Comparison of ENCODE assay signal across 16 mouse cellular contexts in the genomic region with DNA sequence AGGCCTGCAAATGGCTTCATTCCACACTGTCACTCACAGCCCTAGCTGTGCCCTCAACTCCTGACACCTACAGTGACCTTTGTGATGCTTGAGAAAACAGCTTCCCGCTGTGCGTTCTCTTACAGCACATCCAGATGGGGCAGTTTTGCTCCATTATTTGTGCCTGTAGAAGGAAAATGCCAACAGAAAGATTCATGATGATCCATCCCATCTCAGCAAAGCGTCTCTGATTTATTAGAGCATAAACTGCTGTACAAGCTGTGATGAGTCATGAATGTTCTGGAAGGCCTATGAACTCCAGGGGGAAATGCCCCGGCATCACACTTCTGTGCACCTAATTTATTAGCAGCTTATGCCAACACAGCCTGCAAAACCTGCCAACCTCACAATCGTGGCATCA.
DNase-seq lines count a peak whose midpoint lies in the region; ATAC-seq and TF ChIP-seq lines count a peak whose summit lies in the region.
"Had no signal": no experiment of that assay in that cellular context is flagged by ENCODE, and none has a peak within 500 bp of the region (broad histone marks: within the 10 kb centered on the region; RNA-seq: fewer than 3 reads in every experiment).

No protein-coding gene starts in this region.

- H3K4me3 ChIP-seq in embryonic facial prominence, embryonic 10.5 days, result no peak overlapping the region
- no peak overlapping the region for H3K4me3 ChIP-seq in heart, adult 2 months
- H3K4me3 ChIP-seq: embryonic facial prominence, embryonic 13.5 days; forebrain, embryonic 15.5 days; limb, embryonic 10.5 days had no signal

- H3K9me3 ChIP-seq in embryonic facial prominence, embryonic 10.5 days, result no peaks in the 10 kb centered on the region
- H3K9me3 ChIP-seq: embryonic facial prominence, embryonic 13.5 days; forebrain, embryonic 15.5 days; limb, embryonic 10.5 days had no signal

- peaks cover 30% of the 10 kb centered on the region for H3K4me1 ChIP-seq in embryonic facial prominence, embryonic 10.5 days
- H3K4me1 ChIP-seq in heart, adult 2 months (ENCODE audit: control insufficient read depth, insufficient read depth, low read length), result no peaks in the 10 kb centered on the region
- H3K4me1 ChIP-seq: forebrain, embryonic 15.5 days had no signal

- no peak for TF ChIP-seq EP300 in heart, adult 2 months (IDR thresholded peaks at IDR 0.05; ENCODE audit: insufficient read depth, low read depth, low read length)

- intact Hi-C loops in heart, adult 2 months (cut with DNase I), result no loop called here

- TF ChIP-seq CTCF in heart, adult 2 months (IDR thresholded peaks at IDR 0.05), result no peak

- TF ChIP-seq POLR2A in heart, adult 2 months (IDR thresholded peaks at IDR 0.05; ENCODE audit: insufficient read depth, low read depth, low read length), result no peak

- DNase-seq in cerebellum, adult 9-10 months, result peak; percentile 17
- DNase-seq in cerebellum, postnatal 4 days (ENCODE audit: low spot score in 2 of 2), result no peak
- DNase-seq in 3T3-L1 (ENCODE audit: low read depth, low spot score), result peak; percentile 44
- DNase-seq in adrenal gland, postnatal 36 days, result peak; percentile 28 to 34
- DNase-seq in embryonic facial prominence, embryonic 10.5 days (ENCODE audit: low spot score), result peak; percentile 13
- no peak for DNase-seq in heart, postnatal 4 days
- DNase-seq in heart, adult 2 months, result no peak
- DNase-seq: gastrocnemius, postnatal 36 days; kidney, adult 8-10 months; right cerebral cortex, postnatal 25 days; thymus, postnatal 4 days had no signal

- H3K27me3 ChIP-seq in embryonic facial prominence, embryonic 10.5 days (replicated peaks; ENCODE audit: low read depth, poor library complexity, severe bottlenecking), result no peaks in the 10 kb centered on the region
- no peaks in the 10 kb centered on the region for H3K27me3 ChIP-seq in heart, adult 2 months (ENCODE audit: control insufficient read depth, insufficient read depth, low read length)
- H3K27me3 ChIP-seq: embryonic facial prominence, embryonic 13.5 days; forebrain, embryonic 15.5 days had no signal

- 47% methylated on average over 5 of the region's 5 CpGs for WGBS in embryonic facial prominence, embryonic 10.5 days
- 49% methylated on average over 5 of the region's 5 CpGs for WGBS in heart, adult 2 months

- H3K9ac ChIP-seq in heart, adult 2 months (ENCODE audit: low read depth, low read length), result no peak overlapping the region
- H3K9ac ChIP-seq: embryonic facial prominence, embryonic 13.5 days; forebrain, embryonic 15.5 days had no signal

- H3K36me3 ChIP-seq in embryonic facial prominence, embryonic 10.5 days (replicated peaks), result no peaks in the 10 kb centered on the region
- H3K36me3 ChIP-seq in heart, adult 2 months (ENCODE audit: control insufficient read depth, insufficient read depth, low read length), result no peaks in the 10 kb centered on the region
- H3K36me3 ChIP-seq: embryonic facial prominence, embryonic 13.5 days; forebrain, embryonic 15.5 days; limb, embryonic 10.5 days had no signal

- H3K27ac ChIP-seq in embryonic facial prominence, embryonic 10.5 days (replicated peaks), result no peak overlapping the region
- H3K27ac ChIP-seq in heart, adult 2 months, result no peak overlapping the region
- H3K27ac ChIP-seq: embryonic facial prominence, embryonic 13.5 days; forebrain, embryonic 15.5 days; limb, embryonic 10.5 days; macrophage had no signal

- H3K79me2 ChIP-seq in heart, adult 2 months (replicated peaks; ENCODE audit: control insufficient read depth, insufficient read depth, low read length), result no peaks in the 10 kb centered on the region

- ATAC-seq in megakaryocyte, adult 5-6 weeks (ENCODE audit: poor library complexity, severe bottlenecking), result no peak
- ATAC-seq: forebrain, embryonic 15.5 days had no signal

Comparison
In these comparisons a context has a peak if more than half of its experiments do, and no peak if none do; other contexts are left out.
1. DNase-seq: peak in cerebellum, adult 9-10 months (single experiment), 3T3-L1 (single experiment), adrenal gland, postnatal 36 days (2 of 2) and embryonic facial prominence, embryonic 10.5 days (single experiment); none in cerebellum, postnatal 4 days (0 of 2), heart, postnatal 4 days (single experiment) and heart, adult 2 months (0 of 2).